Mouse (Mus musculus) G1E-ER4 (cell line): ENCODE measurements around the gene Col25a1. TPM values are rescaled to one million over a fixed set of nuclear protein-coding genes. Genes with fewer than 3 reads are reported as not detected.

Experiments
- GATA1 ChIP-seq: IDR thresholded peaks from one replicate; pipeline ENCODE4 v1.8.0; 2012; ENCODE audit warnings: low read length, inconsistent platforms
- polyA plus RNA-seq: library from polyadenylated mRNA; stranded (reverse); fragments of >175 nt; gene quantifications from 2 replicates; pipeline ENCODE4 v1.2.3, GENCODE M21; 2012

Col25a1 gene
- polyA plus RNA-seq, 1 experiment: not detected

DNA sequence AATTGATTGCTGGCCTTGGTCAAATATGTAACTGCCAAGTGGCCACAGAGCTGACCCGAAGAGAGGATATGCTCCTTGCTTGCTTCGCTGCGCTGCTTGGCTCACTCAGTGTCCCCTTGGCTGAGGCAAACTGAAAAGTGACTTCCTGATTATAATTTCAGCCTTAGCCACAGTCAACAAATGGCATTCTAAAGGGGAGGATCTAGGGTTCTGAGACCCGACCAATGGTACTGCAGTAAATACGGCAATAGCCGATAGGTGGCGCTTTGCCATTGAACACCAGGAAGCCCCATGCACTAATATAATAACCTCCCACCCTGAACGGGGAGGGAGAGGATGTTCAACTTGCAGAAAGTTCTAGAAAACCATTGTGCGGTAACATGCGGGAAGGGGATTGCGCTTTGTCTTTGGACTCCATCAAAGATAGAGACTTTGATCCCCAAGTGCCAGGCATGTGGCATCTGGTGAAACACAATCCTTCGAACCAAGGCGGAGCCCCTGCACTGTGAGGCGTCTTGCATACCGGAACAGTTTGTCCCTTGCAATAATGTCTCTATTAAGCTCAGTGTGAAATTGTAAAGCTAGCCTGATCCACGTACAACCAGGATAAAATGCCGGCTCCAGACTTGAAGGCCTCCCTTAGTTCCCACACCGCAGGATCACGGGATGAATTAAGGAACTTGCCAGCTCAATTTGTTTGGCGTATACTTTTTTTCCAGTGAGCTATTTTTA, 363.5 kb downstream of the Col25a1 start:
- TF ChIP-seq GATA1: no peak

GRCm38 (mm10) chr3:130497036-130497435, 365.7 kb downstream of the Col25a1 start:
- TF ChIP-seq GATA1: no peak

- TF ChIP-seq GATA1: no peak
Observed at GRCm38 (mm10) chr3:130501713-130502112, 370.4 kb downstream of the Col25a1 start.

DNA sequence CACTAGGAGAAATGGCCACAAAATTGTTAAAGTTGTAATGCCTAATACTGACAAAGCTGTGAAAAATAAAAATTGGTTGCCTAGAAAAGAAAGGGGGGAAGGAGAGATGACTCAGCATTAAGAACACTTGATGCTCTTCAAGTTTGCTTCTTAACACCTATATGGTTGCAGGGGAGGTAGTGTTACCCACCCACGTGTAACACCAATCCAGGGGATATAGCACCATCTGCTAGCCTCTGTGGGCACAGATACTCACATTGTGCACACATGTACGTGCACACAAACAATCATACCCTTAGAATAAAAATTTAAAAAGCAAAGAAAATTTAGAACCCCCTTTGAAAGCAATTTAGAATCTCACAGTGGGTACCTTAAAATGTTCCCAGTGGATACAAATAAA, 377.0 kb downstream of the Col25a1 start:
- no peak for TF ChIP-seq GATA1

- no peak for TF ChIP-seq GATA1
Observed at GRCm38 (mm10) chr3:130518457-130518879, 387.2 kb downstream of the Col25a1 start.

DNA sequence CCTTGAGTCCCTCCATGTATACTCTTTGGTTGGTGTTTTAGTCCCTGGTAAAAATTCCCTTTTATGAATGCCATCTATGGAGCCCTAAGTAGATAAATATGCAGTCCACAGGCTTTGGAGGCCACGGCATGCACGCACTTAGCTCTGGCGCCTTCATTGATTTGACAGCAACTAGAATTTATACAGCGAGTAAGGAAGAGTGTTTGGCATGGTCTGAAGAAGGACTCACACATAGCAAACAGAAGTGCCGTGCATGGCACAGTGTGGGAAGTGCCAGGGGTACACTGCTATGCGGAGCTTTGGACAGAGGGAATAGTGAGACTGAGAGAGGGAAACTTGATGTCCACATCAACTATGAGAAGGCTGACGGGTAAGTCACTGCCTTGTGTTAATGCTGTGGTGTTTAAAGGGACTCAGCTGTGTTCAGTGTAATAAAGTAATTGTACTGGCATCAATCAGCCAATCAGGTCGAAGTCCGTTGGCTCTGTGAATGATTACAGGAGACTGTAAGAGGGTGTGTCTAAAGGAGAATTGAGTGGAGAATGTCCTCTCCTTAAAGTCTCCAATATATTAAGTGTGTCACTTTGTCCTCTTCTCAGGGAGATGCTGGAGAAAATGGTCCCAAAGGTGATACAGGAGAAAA, 390.7 kb downstream of the Col25a1 start:
- no peak for TF ChIP-seq GATA1

- no peak for TF ChIP-seq GATA1
Observed at GRCm38 (mm10) chr3:130523019-130523418, 391.7 kb downstream of the Col25a1 start.

- TF ChIP-seq GATA1: no peak
Observed at GRCm38 (mm10) chr3:130524367-130525137, 393.3 kb downstream of the Col25a1 start.

DNA sequence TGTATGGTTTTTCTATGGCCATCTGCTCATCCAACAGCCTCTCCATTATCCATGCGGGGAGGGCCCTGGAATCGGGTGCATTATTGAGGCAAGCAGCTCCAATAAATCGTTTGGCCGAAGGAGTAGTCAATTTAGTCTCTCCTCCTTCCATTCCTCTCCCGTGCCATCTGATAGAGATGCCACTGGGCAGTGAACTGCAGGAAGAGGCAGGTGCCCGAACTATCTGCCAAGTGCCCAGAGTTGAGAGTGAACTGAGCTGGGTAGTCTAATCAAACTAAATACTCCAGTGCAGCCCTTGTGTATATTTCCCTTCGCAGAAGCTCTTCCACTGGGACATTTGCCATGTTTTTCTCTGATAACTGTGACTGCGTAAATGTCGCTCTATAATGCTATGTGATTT, 403.7 kb downstream of the Col25a1 start:
- TF ChIP-seq GATA1: no peak

DNA sequence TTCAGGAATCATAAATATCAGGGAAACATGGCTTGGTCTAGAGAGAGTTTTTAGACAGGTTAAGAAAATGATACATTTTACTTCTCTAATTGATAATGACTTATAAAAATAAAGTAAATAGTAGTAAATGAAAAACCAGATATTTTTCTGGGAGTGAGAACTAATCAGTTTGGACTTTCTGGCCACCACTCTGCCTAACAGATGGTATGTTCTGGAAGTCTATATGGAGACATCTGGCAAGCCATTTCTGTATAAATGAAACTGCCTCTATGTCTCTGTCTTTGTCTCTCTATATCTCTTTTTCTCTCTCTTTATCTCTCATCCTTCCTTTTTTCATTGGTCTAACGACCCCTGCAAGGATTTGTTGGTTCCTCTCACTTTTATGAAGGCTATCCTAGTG, 410.2 kb downstream of the Col25a1 start:
- TF ChIP-seq GATA1: no peak

DNA sequence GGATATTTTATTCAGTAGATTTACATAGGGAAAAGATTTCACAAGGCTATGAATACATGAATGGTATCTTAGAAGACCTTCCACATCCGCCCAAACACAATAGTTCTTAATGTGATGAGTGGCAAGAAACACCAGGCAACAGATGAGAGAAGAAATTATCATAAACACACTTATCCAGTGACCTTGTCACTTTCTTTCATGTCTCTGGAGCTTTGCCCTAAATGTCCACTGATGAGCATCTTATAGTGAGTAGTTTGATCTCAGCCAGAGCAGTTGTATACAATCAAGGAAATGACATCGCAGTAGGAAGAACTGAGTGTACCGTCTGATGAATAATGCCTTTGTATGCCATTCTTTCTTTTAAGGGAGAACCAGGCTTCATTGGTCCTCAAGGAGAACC, 414.7 kb downstream of the Col25a1 start:
- no peak for TF ChIP-seq GATA1

DNA sequence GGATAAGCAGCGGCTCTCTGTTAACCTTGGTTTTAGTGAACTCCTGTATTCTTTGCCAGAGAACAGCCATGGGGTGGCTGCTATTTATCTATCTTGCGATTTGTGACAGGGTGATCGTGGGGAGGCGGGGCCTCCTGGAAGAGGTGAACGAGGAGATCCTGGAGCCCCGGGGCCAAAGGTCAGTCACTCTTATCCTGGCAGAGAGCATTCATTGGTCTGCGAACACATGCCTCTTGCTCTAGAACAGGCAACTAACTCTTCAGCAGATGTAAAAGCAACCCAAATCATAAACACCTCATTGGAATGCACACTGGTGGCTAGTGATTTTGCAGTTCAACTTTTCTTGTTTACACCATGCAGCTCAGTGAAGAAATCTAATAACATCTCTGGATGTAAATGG, 417.8 kb downstream of the Col25a1 start:
- TF ChIP-seq GATA1: no peak

DNA sequence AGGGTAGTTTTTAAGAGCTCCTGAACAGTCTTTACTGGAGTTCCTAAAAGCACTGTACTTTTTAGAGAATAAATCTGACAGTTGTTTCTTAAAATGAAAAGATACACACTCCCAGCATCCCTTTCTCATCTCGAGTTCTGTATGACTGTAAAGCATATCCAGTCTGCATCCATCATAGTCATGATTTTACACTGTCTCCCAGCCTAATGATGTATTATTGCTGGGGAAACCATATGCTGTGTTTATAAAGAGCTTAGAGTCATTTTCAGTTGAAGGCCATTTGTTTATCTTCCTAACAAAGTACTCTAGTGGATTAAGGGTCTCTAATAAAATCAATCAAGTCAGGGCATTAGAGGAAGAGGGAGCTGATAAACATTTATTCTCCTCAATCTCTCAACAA, 425.0 kb downstream of the Col25a1 start:
- TF ChIP-seq GATA1: no peak

DNA sequence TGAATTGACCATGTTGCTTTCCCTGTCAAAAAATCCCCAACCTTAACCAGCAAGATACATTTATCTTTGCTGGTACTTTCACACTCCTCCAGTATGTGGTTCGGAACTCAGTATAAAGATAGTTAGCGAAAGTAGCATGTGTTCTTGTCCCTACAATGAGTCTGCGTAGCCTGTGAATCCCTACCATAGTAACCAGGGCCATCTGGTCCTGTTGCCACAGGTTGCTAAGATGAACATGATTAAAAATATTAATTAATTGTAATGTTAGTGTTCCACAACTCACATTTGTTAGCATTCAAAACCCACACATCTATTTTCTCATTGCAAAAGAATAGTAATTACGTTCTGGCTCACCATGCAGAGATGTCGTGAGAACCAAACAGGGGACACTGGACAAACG, 434.3 kb downstream of the Col25a1 start:
- no peak for TF ChIP-seq GATA1

GRCm38 (mm10) chr3:130568331-130569095, 437.2 kb downstream of the Col25a1 start:
- TF ChIP-seq GATA1: no peak

DNA sequence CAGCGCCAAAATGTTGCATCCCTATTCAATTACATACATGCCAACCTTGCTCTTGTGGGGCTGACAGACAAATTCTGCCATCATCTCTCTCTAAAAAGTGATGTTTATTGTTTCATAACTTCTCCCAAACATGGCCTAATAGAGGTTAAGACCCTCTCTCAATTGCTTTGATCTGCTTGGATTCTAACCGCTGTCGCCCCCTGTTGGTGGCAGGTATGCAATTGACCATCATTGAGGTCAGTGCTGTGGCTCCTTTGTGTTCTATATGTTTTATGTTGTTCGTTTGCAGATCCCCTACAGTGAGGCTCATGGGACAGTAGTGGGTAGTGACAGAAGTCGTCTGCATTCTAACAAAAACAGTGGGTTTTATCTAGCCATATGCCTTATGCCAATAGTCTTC, 441.9 kb downstream of the Col25a1 start:
- no peak for TF ChIP-seq GATA1

DNA sequence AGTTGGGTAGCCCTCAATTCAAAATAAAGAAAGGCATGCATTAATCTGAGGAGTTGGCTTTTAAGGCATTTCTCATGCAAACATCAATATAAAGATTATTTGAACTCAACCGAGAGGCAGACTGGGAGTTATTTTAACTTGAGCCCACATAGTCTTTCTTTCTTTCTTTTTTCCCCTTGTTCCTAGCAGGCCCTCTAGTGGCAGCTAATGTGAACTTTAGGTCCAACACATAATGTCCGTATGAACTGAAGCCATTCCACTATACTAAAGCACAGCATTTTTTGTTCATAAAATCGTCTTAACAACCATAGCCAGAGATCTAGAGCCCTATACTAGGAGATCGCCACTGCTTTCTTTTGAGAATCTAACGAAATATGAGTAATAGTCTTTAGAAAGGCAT, 443.4 kb downstream of the Col25a1 start:
- TF ChIP-seq GATA1: no peak
